Mouse (Mus musculus) layer of hippocampus, postnatal 25 days (tissue): ENCODE data around the gene Notch3. TPM values are rescaled to one million over a fixed set of nuclear protein-coding genes. Genes with fewer than 3 reads are reported as not detected.
A peak's percentile ranks its signal among the peaks of the same experiment; 100 is the strongest.

Experiments
- DNase-seq, 2 experiments: peaks; one replicate each; pipeline ENCODE4 v3.0.0; 2022; ENCODE audit warnings: mixed read lengths in 2 of 2, low spot score in 1 of 2; ENCODE audit errors: extremely low spot score in 1 of 2
- total RNA-seq, 2 experiments: library from RNA; stranded (reverse); gene quantifications; 2 replicates each; pipeline ENCODE4 v1.2.3; 2021

Gene Notch3
- total RNA-seq, 2 experiments from 2014 or later: 7.0 to 10.3 TPM

DNA sequence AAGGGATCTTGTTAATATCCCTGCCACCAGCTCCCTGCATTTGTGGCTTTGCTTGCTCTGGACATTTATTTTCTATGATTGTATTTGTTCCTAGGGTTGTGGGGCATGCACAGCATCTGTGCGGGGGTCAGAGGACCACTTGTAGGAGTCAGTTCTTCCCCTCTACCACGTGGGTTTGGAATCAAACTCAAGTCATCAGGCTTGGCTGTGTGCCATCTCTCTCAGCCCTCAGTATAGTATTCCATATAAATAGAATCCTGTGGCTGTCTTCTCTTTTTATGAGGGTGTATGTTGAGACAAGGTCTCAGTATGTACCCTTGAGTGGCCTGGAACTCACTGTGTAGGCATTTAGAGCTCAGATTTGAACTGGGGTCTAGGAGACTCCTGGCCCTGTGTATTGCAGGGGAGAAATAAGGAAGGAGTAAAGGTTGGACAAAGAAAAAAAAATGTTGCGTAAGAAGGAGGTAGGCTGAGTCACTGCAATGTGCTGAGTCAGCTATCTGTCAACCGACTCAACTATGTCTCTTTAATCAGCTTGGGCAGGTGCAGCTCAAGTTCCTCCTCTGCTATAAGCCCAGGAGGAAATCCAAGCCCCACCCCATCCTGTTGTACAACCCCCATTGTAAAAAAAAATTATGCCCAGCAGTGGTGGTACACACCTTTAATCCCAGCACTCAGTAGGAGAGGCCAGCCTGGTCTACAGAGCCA is 3.0 kb upstream of the Notch3 start:
- no peak for DNase-seq

DNA sequence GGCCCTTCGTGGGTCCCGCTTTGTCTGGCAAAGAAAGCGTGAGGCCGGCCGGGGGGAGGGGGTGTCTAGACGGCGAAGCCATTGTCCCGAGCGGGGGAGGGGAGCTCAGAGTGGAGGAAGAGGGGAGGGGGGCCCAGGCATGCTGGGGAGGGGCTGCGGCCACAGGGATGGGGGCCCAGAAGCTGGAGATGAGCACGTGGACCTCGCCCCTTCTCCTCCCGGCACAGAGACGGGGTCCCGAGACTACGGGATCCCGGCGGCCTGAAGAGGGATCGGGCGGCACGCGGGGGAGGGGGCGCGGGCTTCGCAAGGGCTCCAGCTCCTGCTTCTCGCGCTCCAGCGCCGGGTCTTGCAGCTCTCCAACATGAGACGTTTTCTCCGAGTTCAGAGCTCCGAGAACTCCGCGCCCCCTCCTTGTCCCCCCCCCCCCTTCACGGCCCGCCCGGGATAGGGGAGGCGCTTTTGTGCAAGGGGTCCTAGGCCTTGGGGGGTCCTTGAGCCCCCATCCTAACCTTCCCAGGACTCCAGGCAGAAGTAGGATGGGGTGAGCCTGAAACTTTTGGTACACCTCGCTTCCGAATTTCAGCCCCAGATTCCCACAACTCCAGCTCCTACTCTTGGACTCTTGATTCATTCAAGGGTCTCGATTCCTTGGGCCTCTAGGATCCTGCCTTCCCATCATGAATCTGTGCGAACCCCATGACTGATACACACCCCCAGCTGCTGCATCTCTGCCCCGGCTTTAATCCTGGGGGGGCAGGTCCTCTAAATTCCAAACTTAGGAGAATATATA is 653 bp downstream of the Notch3 start:
- peak in 1 of 2 experiments; percentile 48 for DNase-seq

DNA sequence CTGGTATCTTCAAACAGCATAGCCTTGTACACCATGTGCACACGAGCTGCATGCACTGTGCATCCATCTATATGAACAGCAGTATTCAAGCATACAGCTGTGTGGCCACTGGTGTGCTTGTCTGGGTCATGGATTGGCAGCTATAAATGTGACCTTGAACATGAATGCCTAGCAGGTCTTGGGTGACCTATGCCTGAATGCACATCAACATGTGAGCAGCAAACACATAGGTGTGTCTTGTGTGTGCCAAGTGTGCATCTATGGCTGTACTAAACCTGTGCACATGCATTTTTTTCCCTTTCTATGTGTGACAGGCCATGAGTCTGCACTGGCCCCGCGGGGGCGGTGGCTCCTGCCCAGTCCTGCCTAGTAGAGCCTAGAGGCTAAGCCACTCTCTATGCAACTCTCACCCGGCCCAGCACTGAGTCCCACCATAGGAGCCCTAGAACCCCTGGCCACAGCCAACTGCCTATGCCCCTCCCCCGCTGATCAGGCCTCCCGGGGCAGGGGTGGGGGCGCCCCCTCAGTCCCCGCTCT is 1.3 kb downstream of the Notch3 start:
- DNase-seq: no peak

DNA sequence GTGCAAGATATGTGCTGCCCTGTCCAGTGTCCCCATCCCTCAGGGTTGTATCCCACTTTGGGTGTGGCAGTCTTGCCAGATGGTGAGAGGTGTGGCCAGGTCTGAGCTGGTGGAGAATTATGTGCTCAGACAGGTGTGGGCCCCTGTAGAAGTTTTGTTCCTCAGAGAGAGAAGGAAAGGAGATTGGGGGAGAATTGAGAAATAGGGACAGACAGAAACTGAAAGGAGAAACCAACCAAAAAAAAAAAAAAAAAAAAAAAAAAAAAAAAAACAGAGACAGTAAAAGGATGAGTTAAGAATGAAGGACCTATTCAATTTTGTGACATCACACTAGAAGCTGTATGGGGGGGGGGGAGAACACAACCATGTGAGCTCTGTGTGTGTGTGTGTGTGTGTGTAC is 1.9 kb downstream of the Notch3 start:
- DNase-seq: no peak

DNA sequence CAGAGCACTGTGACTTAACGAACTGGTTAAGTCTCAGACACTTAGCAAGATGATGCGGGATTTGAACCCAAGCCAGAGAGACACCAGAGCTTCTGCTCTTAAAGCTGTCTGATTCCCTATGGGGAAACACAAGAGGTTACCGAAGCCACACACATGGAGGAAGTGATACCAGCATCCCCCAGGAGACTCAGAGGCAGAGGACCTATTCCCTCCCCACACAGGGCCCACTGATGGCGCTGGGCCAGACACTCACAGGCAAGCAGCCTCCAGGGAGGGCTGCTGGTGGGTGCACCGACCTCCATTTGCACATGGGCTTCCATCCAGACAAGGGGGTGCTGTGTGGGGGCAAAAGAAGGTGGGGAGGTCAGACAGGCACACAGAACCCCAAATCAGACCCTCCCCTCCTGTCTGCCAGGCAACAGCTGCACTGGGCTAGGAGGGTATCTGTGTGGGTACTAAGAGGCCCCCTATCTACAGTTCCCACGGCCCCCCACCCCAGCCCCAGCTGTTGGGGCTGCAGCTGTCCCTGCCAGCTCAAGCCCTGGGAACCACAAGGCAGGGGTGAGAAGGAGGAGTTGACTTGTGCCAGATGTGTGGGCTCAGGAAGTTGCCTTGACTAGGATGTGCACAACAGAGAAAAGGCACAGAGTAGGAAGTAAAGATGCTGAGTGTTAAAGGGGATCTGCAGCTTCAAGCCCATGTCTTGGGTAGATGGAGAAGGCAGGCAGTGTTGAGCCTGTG is 2.6 kb downstream of the Notch3 start:
- DNase-seq: no peak

DNA sequence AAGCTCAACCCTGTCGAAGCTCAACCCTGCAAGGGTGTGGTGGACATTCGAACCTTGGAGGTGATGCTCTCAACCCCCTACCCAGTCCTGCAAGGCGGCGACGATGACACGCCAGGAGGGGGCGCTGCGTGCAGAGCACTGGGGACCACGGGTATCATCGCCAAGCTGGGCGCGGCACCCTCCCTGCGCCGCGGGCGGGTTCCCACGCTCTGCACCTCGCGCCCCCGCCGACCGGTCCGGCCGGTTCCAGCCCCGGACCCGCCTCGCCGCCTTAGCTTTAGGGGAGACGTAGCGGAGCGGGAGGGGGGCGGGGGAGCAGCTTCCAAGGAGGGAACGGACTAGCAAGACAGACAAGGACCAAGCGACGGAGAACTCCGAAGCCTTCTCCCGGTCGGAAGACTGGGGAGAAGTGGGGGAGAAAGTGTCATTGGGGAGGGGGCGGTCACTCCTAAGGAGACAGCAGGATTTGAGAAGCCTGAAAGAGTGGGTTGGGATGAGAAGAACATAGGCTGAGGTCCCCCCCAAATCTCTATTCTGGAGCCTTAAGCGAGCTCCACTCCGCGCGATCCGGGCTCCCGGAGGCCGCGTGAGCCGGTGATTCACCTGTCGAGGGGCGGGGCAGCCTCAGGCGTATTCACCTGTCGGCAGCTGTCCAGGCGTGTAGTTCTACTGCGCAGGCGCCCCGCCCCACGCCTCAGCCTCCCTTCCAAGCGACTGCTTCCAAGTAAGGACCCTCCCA is 4.4 kb downstream of the Notch3 start:
- peak; percentile 55 to 77 for DNase-seq

DNA sequence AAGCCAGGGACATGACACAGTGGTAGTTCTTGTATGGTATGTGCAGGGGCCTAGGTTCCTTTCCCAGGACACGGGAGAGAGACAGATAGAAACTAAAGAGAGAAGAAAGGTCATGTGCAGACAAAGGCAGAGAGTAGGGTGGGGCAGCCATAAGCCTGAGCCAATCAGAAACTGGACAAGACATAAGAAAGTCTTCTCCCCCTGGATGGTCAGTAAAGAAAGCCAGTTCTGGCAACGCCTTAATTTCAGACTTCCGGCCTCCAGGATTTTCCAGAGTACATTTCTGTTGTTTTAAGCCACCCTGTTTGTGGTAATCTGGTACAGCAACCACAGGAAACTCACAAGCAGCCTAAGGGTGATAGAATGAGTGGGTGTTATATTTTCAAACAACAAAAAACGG is 5.8 kb downstream of the Notch3 start:
- DNase-seq: no peak

DNA sequence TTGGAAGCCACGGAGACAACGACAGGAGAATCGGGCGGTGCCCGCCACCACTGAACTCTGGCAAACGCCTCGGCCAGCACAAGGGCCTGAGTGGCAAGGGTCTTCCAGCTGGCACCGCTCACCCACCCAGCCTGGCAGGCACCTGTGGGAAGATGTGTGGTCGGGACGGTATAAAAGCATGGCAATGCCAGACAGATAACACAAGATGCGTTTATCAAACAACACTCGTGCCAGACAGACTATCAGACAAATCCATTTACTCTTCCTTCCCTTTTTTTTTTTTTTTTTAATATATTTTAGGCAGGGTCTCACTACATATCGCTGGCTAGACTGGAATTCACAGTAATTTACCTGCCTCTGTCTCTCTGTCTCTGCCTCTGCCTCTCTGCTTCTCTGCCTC is 7.8 kb downstream of the Notch3 start:
- no peak for DNase-seq

DNA sequence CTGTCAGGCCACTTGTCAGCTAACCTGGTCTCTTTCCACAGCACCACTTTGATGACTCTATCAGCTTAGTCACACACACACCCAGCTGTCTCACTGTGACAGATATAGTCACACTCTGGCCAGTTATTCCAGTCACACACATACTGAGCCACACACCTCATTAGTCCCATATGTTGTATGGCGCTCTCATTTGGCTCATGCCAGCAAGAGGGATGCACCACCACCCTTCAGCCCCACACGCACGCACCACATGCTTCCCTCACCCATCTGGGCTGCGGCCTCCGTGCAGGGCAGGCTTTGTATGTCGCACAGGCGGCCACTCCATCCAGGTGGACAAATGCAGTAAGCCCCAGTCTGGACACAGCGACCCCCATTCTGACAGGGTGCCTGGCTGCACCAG is 19.9 kb downstream of the Notch3 start:
- no peak for DNase-seq

DNA sequence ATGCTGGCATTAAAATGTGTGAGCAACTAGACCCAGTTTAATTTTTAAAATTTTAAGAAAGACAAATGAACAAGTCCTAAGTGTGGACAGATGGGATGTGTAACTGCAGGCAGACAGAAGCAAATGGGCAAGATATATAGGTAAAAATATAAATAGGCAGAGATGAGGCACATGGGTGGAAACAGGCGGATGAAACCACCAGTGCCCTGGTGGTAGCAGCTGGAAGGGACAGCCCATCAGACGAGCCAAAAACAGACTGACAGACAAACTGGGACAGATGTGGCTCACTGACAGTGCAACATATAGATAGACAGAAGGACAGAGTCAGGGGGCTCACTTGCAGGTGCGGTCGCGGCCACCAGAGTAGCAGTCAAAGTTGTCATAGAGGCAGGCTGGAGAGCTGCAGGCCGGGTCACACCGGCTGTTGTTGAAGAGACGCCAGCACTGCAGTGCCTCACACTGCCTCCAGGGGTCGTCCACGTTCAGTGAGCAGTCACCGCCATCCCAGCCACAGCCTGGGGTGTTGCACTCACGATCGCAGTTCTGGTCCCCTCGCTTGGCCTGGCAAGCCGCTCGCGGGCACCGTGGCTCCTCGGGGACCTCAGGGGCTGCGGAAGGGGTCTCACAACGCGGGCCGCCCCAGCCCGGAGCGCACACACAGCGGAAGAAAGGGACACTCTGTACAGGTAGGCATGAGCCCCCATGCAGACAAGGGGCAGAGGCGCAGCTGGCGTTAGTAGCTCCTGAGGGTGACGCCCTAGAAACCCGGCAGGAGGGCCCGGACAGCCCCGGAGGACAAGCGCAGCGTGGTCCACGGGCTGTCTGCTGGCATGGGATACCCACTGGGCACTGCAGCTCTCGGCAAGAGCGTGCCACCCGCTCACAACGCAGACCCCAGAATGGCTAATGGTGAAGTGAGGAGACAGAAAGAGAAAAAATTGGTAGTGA is 23.5 kb downstream of the Notch3 start:
- DNase-seq: peak; percentile 74 to 84

DNA sequence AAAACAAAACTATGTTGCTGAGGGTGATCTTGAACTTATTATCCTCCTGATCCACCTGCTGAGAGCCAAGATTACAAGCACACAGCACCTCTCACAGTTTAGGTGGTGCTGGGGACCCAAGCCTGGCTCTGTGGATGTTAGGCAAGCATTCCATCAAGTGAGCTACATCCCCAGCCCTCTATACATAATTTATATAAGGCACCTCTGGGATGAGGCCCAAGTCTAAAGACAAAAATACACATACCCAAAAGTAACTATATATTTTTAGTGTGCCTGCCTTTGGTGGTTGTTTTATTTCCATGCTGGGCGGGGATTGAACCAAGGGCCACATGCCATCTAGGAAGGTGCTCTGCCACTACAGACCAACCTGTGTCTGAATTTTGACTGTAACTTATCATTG is 24.4 kb downstream of the Notch3 start:
- DNase-seq: no peak

DNA sequence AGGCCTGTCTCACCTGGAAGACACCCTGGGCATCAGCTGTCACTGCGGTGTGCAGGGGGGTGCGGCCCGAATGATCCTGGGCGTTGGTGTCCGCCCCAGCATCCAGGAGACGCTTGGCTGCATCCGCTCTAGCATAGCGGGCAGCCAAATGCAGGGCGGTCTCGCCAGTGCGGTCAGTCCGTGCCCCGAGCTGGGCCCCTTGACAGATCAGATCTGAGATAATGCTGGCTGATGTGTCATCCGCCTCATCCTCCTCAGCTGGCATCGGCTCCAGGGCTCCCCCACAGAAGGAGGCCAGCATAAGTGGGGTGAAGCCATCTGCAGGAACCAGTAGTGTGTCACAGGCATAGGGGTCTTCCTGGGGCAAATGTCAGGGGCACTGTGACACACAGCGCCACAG is 33.3 kb downstream of the Notch3 start:
- no peak for DNase-seq

DNA sequence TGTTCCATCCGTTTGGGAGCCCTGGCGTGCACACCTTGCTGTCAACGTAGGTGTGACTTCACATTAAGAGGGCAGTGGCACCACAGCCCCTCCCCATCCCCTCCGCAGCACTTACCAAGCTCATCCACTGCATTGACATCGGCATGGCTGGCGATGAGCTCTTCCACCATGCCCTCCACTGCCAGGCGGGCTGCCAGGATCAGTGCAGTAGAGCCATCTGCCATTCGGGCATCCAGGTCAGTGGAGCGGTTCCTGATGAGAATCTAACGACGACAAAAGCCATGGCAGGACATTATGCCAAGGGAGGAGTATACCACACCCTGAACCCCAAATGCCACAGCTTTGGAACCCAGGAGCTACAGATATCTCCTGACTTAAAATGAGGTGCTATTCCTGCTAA is 34.6 kb downstream of the Notch3 start:
- DNase-seq: no peak

DNA sequence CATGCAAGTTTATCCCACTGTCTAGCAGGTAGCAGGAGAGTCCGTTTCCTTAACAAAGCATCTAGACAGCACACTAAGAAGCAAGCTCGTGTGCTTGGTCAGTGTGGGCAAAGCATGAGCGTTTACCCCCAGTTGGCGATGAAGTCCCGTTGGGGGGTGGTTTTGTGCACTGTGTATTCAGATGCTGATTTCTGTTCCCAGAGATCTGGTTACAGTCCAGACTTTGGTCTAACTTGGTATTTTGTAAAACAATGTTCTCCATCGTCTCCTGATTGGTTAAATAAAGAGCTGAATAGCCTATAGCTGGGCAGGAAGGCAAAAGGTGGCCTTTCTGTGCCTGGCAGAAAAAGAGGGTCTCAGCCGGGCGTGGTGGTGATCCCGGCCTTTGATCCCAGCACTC is 36.1 kb downstream of the Notch3 start:
- DNase-seq: no peak

DNA sequence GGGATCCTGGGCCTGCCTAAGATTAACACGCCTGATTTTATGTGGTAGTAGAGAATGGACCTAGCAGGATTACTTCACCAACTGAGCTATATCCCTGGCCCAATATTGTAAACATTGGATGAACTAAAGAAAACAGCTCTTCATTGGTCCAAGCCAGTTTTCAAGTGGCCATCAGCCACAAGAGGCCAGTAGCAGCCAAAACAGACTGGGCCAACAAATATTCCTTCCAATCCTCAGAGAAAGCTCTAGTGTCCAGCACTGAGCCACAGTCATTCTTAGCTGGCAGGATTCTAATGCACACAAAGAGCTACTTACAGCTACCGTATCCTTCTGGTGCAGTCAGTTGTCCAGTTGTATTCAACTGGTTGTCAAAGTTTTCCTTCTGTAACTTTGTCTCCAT is 39.5 kb downstream of the Notch3 start:
- no peak for DNase-seq

DNA sequence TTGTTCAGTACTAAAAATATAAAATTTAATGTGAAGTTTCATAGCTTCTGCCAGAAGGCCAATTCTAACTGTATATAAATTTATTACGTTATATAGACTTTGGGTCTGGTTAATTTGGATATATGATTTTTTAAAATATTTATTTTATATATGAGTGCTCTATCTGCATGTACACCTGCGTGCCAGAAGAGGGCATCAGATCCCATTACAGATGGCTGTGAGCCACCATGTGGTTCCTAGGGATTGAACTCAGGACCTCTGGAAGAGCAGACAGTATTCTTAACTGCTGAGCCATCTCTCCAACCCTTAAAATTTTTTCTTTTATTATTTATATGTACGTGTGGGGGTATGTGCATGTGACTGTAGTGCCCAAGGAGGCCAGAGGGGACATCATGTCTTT is 41.2 kb downstream of the Notch3 start:
- no peak for DNase-seq

DNA sequence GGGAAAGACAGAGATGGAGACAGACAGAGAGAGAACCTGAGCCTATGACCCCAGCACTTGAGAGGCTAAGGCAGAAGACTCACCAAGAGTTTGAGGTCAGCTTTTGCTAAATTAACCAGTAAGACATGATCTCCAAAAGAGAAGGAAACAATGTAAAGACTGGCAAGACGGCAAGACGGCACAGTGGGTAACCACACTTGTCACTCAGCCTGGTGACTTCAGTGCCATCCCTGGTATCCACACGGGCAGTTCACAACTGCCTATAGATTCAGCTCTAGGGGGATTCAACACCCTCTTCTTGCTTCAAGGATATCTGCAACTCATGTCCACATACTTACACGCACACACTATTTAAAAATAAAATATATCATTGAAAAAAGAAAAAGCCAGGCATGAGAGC is 43.1 kb downstream of the Notch3 start:
- DNase-seq: no peak

DNA sequence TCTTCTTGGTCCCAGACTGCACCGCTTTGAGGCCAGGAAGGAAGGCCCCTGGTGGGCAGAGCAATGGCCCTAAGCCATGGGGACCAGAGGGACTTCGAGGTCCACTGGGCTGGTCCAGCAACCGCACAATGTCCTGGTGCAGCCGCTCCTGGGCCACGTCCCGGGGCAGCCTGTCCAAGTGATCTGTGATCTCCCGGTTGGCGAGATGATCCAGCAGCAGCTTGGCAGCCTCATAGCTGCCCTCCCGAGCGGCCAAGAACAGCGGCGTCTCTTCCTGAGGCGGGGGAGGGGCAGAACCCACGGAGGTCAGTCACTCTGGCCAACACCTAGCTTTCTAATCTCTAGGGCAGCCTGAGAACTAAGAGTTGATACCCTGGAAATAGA is 44.1 kb downstream of the Notch3 start:
- no peak for DNase-seq

DNA sequence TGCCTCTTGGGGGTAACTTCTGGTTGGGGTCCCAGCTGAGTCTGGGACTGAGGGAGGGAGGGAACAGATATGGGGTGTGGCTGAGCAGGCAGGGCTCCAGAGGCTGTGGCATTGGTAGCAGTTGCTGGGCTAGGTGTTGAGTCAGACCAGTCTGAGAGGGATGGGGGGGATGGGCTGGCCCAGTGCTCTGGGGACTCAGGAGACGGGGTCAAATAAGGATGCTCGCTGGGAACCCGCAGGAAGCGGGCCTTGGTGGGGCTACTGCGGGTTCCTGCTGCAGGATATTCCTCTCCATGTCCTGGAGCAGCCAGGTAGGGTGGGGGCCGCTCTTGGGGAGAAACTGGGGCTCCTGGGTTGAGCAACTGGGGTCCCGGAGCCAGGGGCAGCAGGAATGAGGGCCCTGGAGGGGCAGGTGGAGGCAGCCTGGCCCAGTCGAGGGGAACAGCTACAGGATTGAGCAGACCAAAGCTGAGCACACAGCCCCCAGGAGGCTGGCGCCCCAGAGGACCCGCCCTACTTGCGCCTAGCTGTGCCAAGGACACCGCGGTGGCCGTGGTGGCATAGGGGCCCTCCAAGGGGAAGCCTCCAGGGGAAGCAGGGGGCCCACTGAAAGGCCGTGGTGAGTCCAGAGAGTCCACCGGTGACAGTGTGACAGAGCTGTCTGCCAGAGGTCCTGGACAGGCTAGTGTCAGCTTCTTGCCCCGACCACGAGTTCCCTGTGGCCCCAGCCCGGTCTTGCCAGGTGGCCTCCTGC is 44.6 kb downstream of the Notch3 start:
- no peak for DNase-seq
